Mouse (Mus musculus) hindbrain, embryonic 14.5 days (tissue): ENCODE measurements around the gene Plxdc1. TPM values are rescaled to one million over a fixed set of nuclear protein-coding genes. Genes with fewer than 3 reads are reported as not detected.

ENCODE experiments used
- ATAC-seq: fragments of 200-750 bp; cut with Nextera tagmentation; 2 replicates; pipeline ENCODE4 v1.8.0; 2017; ENCODE audit warnings: moderate number of reproducible peaks, mild to moderate bottlenecking, moderate TSS enrichment, moderate library complexity; ENCODE audit not compliant: low FRiP score
- DNase-seq: peaks from one replicate; pipeline ENCODE4 v3.0.0-alpha.2; 2015; ENCODE audit warnings: low spot score
- H3K27ac ChIP-seq: fragments of 300-500 bp; sonication (generic); 2 replicates; pipeline ENCODE4 v1.5.1; 2014; ENCODE audit warnings: mild to moderate bottlenecking, moderate library complexity
- H3K27me3 ChIP-seq: fragments of 300-500 bp; sonication (generic); 2 replicates; pipeline ENCODE4 v1.6.1; 2014; ENCODE audit warnings: mild to moderate bottlenecking, low read length, mixed read lengths; ENCODE audit not compliant: control insufficient read depth, insufficient read depth
- H3K36me3 ChIP-seq: fragments of 300-500 bp; sonication (generic); replicated peaks from 2 replicates; pipeline ENCODE4 v1.6.1; 2014; ENCODE audit not compliant: control insufficient read depth, insufficient read depth
- H3K4me1 ChIP-seq: fragments of 300-500 bp; sonication (generic); replicated peaks from 2 replicates; pipeline ENCODE4 v1.6.1; 2014; ENCODE audit warnings: antibody characterized with exemption, low read length, mixed read lengths; ENCODE audit not compliant: control insufficient read depth, insufficient read depth
- H3K4me2 ChIP-seq: fragments of 300-500 bp; sonication (generic); replicated peaks from 2 replicates; pipeline ENCODE4 v1.6.1; 2014; ENCODE audit warnings: mild to moderate bottlenecking, moderate library complexity
- H3K4me3 ChIP-seq: fragments of 300-500 bp; sonication (generic); replicated peaks from 2 replicates; pipeline ENCODE4 v1.5.1; 2014; ENCODE audit warnings: mild to moderate bottlenecking, low read length
- H3K9ac ChIP-seq: fragments of 300-500 bp; sonication (generic); 2 replicates; pipeline ENCODE4 v1.6.1; 2014
- H3K9me3 ChIP-seq: fragments of 300-500 bp; sonication (generic); 2 replicates; pipeline ENCODE4 v1.6.1; 2016; ENCODE audit warnings: low read length; ENCODE audit not compliant: control insufficient read depth
- WGBS: fragments of 180-500 bp; shearing (Covaris S2); extraction: QIAGEN DNeasy Blood & Tissue Kit; methylation state at CpG from one replicate; pipeline ENCODE4 v1.1.7; 2014; 5-methylcytosine and 5-hydroxymethylcytosine counted together
- polyA plus RNA-seq: library from polyadenylated mRNA; unstranded; fragments of >200 nt; fragmentation: Nextera tagmentation; extraction: Ambion mirVana; gene quantifications from 2 replicates; pipeline ENCODE4 v1.2.1, GENCODE M21; 2014

The Plxdc1 gene
- polyA plus RNA-seq, 1 experiment from 2014 or later, result 0.90 TPM

- Histone ChIP-seq H3K4me1 (no peaks in the 10 kb centered on the region), H3K27ac (no peak overlapping the region), H3K4me2 (no peak overlapping the region), H3K4me3 (no peak overlapping the region), H3K9ac (no peak overlapping the region), H3K36me3 (no peaks in the 10 kb centered on the region), H3K27me3 (no peaks in the 10 kb centered on the region), H3K9me3 (no peaks in the 10 kb centered on the region)
- DNase-seq (no peak), ATAC-seq (no peak)
- 85% methylated on average over 5 of the region's 5 CpGs for WGBS
Measured at GRCm38 (mm10) chr11:97974141-97974540, 12.1 kb downstream of the Plxdc1 start.

- Histone ChIP-seq H3K4me1 (no peaks in the 10 kb centered on the region), H3K4me2 (no peak overlapping the region), H3K9me3 (no peaks in the 10 kb centered on the region), H3K9ac (no peak overlapping the region), H3K36me3 (no peaks in the 10 kb centered on the region), H3K4me3 (no peak overlapping the region), H3K27ac (no peak overlapping the region), H3K27me3 (no peaks in the 10 kb centered on the region)
- 69% methylated on average over 2 of the region's 2 CpGs for WGBS
- ATAC-seq, result no peak
- no peak for DNase-seq
Measured at GRCm38 (mm10) chr11:97972434-97972833, 13.8 kb downstream of the Plxdc1 start.

- Histone ChIP-seq H3K4me3 (no peak overlapping the region), H3K36me3 (no peaks in the 10 kb centered on the region), H3K4me2 (no peak overlapping the region), H3K27me3 (no peaks in the 10 kb centered on the region), H3K9me3 (no peaks in the 10 kb centered on the region), H3K4me1 (0 out of 2 replicates have a peak, but pooled peaks cover 5% of the 10 kb centered on the region), H3K27ac (no peak overlapping the region), H3K9ac (no peak overlapping the region)
- DNase-seq (no peak), ATAC-seq (no peak)
- 33% methylated on average over 7 of the region's 7 CpGs for WGBS
Measured at GRCm38 (mm10) chr11:97971232-97971631, 15.0 kb downstream of the Plxdc1 start.

GRCm38 (mm10) chr11:97970771-97971170, 15.5 kb downstream of the Plxdc1 start:
- Histone ChIP-seq H3K4me1 (0 out of 2 replicates have a peak, but pooled peaks cover 5% of the 10 kb centered on the region), H3K36me3 (no peaks in the 10 kb centered on the region), H3K27ac (no peak overlapping the region), H3K4me2 (no peak overlapping the region), H3K9me3 (no peaks in the 10 kb centered on the region), H3K9ac (no peak overlapping the region), H3K27me3 (no peaks in the 10 kb centered on the region), H3K4me3 (no peak overlapping the region)
- DNase-seq (no peak), ATAC-seq (no peak)
- WGBS, result 87% methylated on average over 7 of the region's 7 CpGs

- WGBS, result 93% methylated on average over 5 of the region's 5 CpGs
- DNase-seq (no peak), ATAC-seq (no peak)
- no peak overlapping the region for H3K27ac ChIP-seq
- no peak overlapping the region for H3K4me2 ChIP-seq
- 0 out of 2 replicates have a peak, but pooled peaks cover 5% of the 10 kb centered on the region for H3K4me1 ChIP-seq
- H3K9ac ChIP-seq, result no peak overlapping the region
- H3K9me3 ChIP-seq, result no peaks in the 10 kb centered on the region
- no peak overlapping the region for H3K4me3 ChIP-seq
- H3K36me3 ChIP-seq, result no peaks in the 10 kb centered on the region
- H3K27me3 ChIP-seq, result no peaks in the 10 kb centered on the region
Measured at GRCm38 (mm10) chr11:97968385-97968784, 17.9 kb downstream of the Plxdc1 start.

GRCm38 (mm10) chr11:97967114-97967513, 19.1 kb downstream of the Plxdc1 start:
- WGBS, result 34% methylated on average over 2 of the region's 2 CpGs
- Histone ChIP-seq H3K36me3 (no peaks in the 10 kb centered on the region), H3K9me3 (no peaks in the 10 kb centered on the region), H3K4me1 (0 out of 2 replicates have a peak, but pooled peaks cover 5% of the 10 kb centered on the region), H3K4me3 (no peak overlapping the region), H3K9ac (0 out of 2 replicates have a peak overlapping the region, but pooled peaks have one; percentile 11), H3K4me2 (no peak overlapping the region), H3K27ac (peak overlapping the region; percentile 32), H3K27me3 (no peaks in the 10 kb centered on the region)
- ATAC-seq, result no peak
- no peak for DNase-seq

- no peak for DNase-seq
- WGBS, result 96% methylated on average over 1 of the region's 1 CpGs
Measured at GRCm38 (mm10) chr11:97960907-97961306, 25.3 kb downstream of the Plxdc1 start.

GRCm38 (mm10) chr11:97959300-97959680, 27.0 kb downstream of the Plxdc1 start:
- ATAC-seq (no peak), DNase-seq (peak; percentile 37)
- Histone ChIP-seq H3K27ac (no peak overlapping the region), H3K4me3 (no peak overlapping the region), H3K4me2 (no peak overlapping the region), H3K9me3 (no peaks in the 10 kb centered on the region), H3K27me3 (no peaks in the 10 kb centered on the region), H3K36me3 (no peaks in the 10 kb centered on the region), H3K9ac (no peak overlapping the region), H3K4me1 (peaks cover 23% of the 10 kb centered on the region; the same call in 1 of the 2 replicates)
- 39% methylated on average over 5 of the region's 5 CpGs for WGBS

More at GRCm38 (mm10) chr11:97960907-97961306, 25.3 kb downstream of the Plxdc1 start:
- Histone ChIP-seq H3K9me3 (no peaks in the 10 kb centered on the region), H3K4me1 (peaks cover 16% of the 10 kb centered on the region; the same call in 1 of the 2 replicates), H3K36me3 (no peaks in the 10 kb centered on the region), H3K9ac (no peak overlapping the region), H3K4me2 (no peak overlapping the region), H3K27ac (no peak overlapping the region), H3K4me3 (no peak overlapping the region), H3K27me3 (no peaks in the 10 kb centered on the region)
- ATAC-seq, result no peak

- H3K4me1 ChIP-seq, result peaks cover 23% of the 10 kb centered on the region; the same call in 1 of the 2 replicates
- no peaks in the 10 kb centered on the region for H3K36me3 ChIP-seq
- H3K27me3 ChIP-seq, result no peaks in the 10 kb centered on the region
- H3K4me2 ChIP-seq, result no peak overlapping the region
- 77% methylated on average over 7 of the region's 7 CpGs for WGBS
- H3K27ac ChIP-seq, result no peak overlapping the region
- H3K4me3 ChIP-seq, result no peak overlapping the region
- no peak for DNase-seq
- H3K9me3 ChIP-seq, result no peaks in the 10 kb centered on the region
- no peak for ATAC-seq
- H3K9ac ChIP-seq, result no peak overlapping the region
Measured at GRCm38 (mm10) chr11:97958641-97959299, 27.5 kb downstream of the Plxdc1 start.
